Mouse (Mus musculus) kidney, adult 2 months (tissue): Measurements from ENCODE around the gene Rnf220. TPM values are rescaled to one million over a fixed set of nuclear protein-coding genes. Genes with fewer than 3 reads are reported as not detected.

Source experiments
- DNase-seq: peaks from one replicate; pipeline ENCODE4 v3.0.0; 2021
- H3K27ac ChIP-seq: fragments of 200-500 bp; 2 replicates; pipeline ENCODE4 v1.5.1; 2012; ENCODE audit warnings: low read depth, low read length, control low read depth, inconsistent platforms; ENCODE audit not compliant: insufficient read depth
- H3K27me3 ChIP-seq: fragments of 200-500 bp; replicated peaks from 2 replicates; pipeline ENCODE4 v1.6.1; 2012; ENCODE audit warnings: mild to moderate bottlenecking, moderate library complexity, low read length, inconsistent platforms; ENCODE audit not compliant: control insufficient read depth, insufficient read depth
- H3K36me3 ChIP-seq: fragments of 200-500 bp; 2 replicates; pipeline ENCODE4 v1.6.1; 2012; ENCODE audit warnings: mild to moderate bottlenecking, moderate library complexity, low read length, inconsistent platforms; ENCODE audit not compliant: control insufficient read depth, insufficient read depth
- H3K4me1 ChIP-seq: fragments of 200-500 bp; 2 replicates; pipeline ENCODE4 v1.6.1; 2011; ENCODE audit warnings: low read length; ENCODE audit not compliant: control insufficient read depth, insufficient read depth
- H3K4me3 ChIP-seq: fragments of 200-500 bp; 2 replicates; pipeline ENCODE4 v1.5.1; 2011; ENCODE audit warnings: mild to moderate bottlenecking, low read depth, low read length, control low read depth; ENCODE audit not compliant: insufficient read depth
- CTCF ChIP-seq: fragments of 200-500 bp; conservative IDR thresholded peaks from 2 replicates; pipeline ENCODE4 v1.5.1; 2011; ENCODE audit warnings: low read depth, mild to moderate bottlenecking, control low read depth, low read length, moderate library complexity, mixed read lengths; ENCODE audit not compliant: insufficient read depth, insufficient read length
- POLR2A ChIP-seq: fragments of 200-500 bp; IDR thresholded peaks from one replicate; pipeline ENCODE4 v1.6.1; 2011; ENCODE audit warnings: low read depth, low read length, control low read depth
- WGBS: fragments of 180-500 bp; shearing (Covaris S2); methylation state at CpG from one replicate; pipeline ENCODE4 v1.1.7; 2018; 5-methylcytosine and 5-hydroxymethylcytosine counted together
- polyA plus RNA-seq: library from polyadenylated mRNA; depleted of rRNA; stranded (reverse); fragments of >200 nt; gene quantifications from 2 replicates; pipeline ENCODE4 v1.2.3, GENCODE M21; 2012

Rnf220 gene
- polyA plus RNA-seq, 1 experiment: 70.7 TPM

GRCm38 (mm10) chr4:117393027-117393426, 103.8 kb downstream of the Rnf220 start:
- no peaks in the 10 kb centered on the region for H3K27me3 ChIP-seq
- TF ChIP-seq POLR2A (no peak), CTCF (no peak)
- H3K4me3 ChIP-seq: no peak overlapping the region
- no peaks in the 10 kb centered on the region for H3K36me3 ChIP-seq
- WGBS: 60% methylated on average over 7 of the region's 7 CpGs
- no peak for DNase-seq
- H3K27ac ChIP-seq: no peak overlapping the region
- no peaks in the 10 kb centered on the region for H3K4me1 ChIP-seq

- TF ChIP-seq CTCF (no peak), POLR2A (no peak)
- WGBS: 52% methylated on average over 2 of the region's 2 CpGs
- Histone ChIP-seq H3K27ac (no peak overlapping the region), H3K36me3 (no peaks in the 10 kb centered on the region), H3K4me1 (no peaks in the 10 kb centered on the region), H3K27me3 (no peaks in the 10 kb centered on the region), H3K4me3 (no peak overlapping the region)
- no peak for DNase-seq
Measured at GRCm38 (mm10) chr4:117392391-117392790, 104.5 kb downstream of the Rnf220 start.

GRCm38 (mm10) chr4:117391966-117392365, 104.9 kb downstream of the Rnf220 start:
- no peaks in the 10 kb centered on the region for H3K27me3 ChIP-seq
- no peaks in the 10 kb centered on the region for H3K36me3 ChIP-seq
- no peak for DNase-seq
- no peaks in the 10 kb centered on the region for H3K4me1 ChIP-seq
- TF ChIP-seq POLR2A (no peak), CTCF (no peak)
- 8% methylated on average over 9 of the region's 9 CpGs for WGBS
- H3K27ac ChIP-seq: no peak overlapping the region
- H3K4me3 ChIP-seq: no peak overlapping the region

- no peaks in the 10 kb centered on the region for H3K27me3 ChIP-seq
- no peak overlapping the region for H3K4me3 ChIP-seq
- 43% methylated on average over 22 of the region's 22 CpGs for WGBS
Measured at GRCm38 (mm10) chr4:117390850-117391795, 105.7 kb downstream of the Rnf220 start.

GRCm38 (mm10) chr4:117389264-117390054, 107.4 kb downstream of the Rnf220 start:
- WGBS: 89% methylated on average over 14 of the region's 14 CpGs
- no peaks in the 10 kb centered on the region for H3K27me3 ChIP-seq

More at GRCm38 (mm10) chr4:117390850-117391795, 105.7 kb downstream of the Rnf220 start:
- no peak for TF ChIP-seq CTCF
- H3K4me1 ChIP-seq: no peaks in the 10 kb centered on the region
- no peaks in the 10 kb centered on the region for H3K36me3 ChIP-seq
- DNase-seq: no peak
- H3K27ac ChIP-seq: no peak overlapping the region

GRCm38 (mm10) chr4:117385247-117385646, 111.6 kb downstream of the Rnf220 start:
- Histone ChIP-seq H3K27ac (no peak overlapping the region), H3K27me3 (no peaks in the 10 kb centered on the region), H3K4me3 (no peak overlapping the region), H3K4me1 (no peaks in the 10 kb centered on the region), H3K36me3 (no peaks in the 10 kb centered on the region)
- no peak for DNase-seq
- 94% methylated on average over 1 of the region's 1 CpGs for WGBS
- TF ChIP-seq POLR2A (no peak), CTCF (no peak)

More at GRCm38 (mm10) chr4:117389264-117390054, 107.4 kb downstream of the Rnf220 start:
- TF ChIP-seq CTCF (no peak), POLR2A (no peak)
- Histone ChIP-seq H3K36me3 (no peaks in the 10 kb centered on the region), H3K27ac (no peak overlapping the region), H3K4me3 (no peak overlapping the region), H3K4me1 (no peaks in the 10 kb centered on the region)
- no peak for DNase-seq

GRCm38 (mm10) chr4:117381846-117382245, 115.0 kb downstream of the Rnf220 start:
- Histone ChIP-seq H3K4me1 (no peaks in the 10 kb centered on the region), H3K36me3 (no peaks in the 10 kb centered on the region), H3K27me3 (no peaks in the 10 kb centered on the region), H3K4me3 (no peak overlapping the region), H3K27ac (no peak overlapping the region)
- WGBS: 53% methylated on average over 8 of the region's 8 CpGs
- TF ChIP-seq POLR2A: no peak
- DNase-seq: no peak
